Mouse (Mus musculus): ENCODE measurements at regions not wholly inside any gene's neighbourhood (a gene's known extent, or its start where the extent isn't known, plus 50 kb on each side); places are given as distances from the start of the nearest gene placed in this dataset.
"Not testable (repeated sequence)": the region's sequence is repeated elsewhere in the genome, so short reads cannot be mapped to it uniquely, and the experiment has no call there.

DNA sequence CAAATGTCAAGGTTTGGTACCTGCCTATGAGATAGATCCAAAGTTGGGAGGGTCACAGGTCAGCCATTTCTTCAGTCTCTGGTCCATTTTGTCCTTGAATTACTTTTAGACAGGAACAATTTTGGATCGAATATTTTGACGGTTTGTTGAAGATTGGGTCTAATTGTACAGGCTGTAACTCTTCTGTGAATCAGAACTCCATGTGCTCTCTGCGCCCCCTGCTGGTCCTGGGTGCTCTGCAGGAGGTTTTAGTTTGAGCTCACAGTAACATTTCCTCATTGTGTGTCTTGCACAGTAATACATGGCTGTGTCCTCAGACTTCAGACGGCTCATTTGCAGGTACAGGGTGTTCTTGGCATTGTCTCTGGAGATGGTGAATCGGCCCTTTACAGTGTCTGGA is 158.1 kb downstream of the Adam6a start:
- in situ Hi-C loops (cut with MboI; ENCODE audit: low sequenced_read_pairs) = loop anchor here (25.0 kb wide), 1 partner anchor 490 kb away; no protein-coding TSS in a partner anchor

- in situ Hi-C loops (cut with MboI; ENCODE audit: low sequenced_read_pairs) = loop anchor here (25.0 kb wide), 1 partner anchor 504 kb away; no protein-coding TSS in a partner anchor
Measured at GRCm38 (mm10) chr12:113716406-113716805, 172.7 kb downstream of the Adam6a start.

GRCm38 (mm10) chr12:113735847-113736246 is 192.1 kb downstream of the Adam6a start:
- in situ Hi-C loops (cut with MboI; ENCODE audit: low sequenced_read_pairs) = no loop called here

GRCm38 (mm10) chr12:113746277-113746676 is 202.6 kb downstream of the Adam6a start:
- in situ Hi-C loops (cut with MboI; ENCODE audit: low sequenced_read_pairs) = no loop called here

GRCm38 (mm10) chr12:113747987-113748386 is 204.3 kb downstream of the Adam6a start:
- in situ Hi-C loops (cut with MboI; ENCODE audit: low sequenced_read_pairs) = no loop called here

GRCm38 (mm10) chr12:113769587-113769986 is 225.9 kb downstream of the Adam6a start:
- in situ Hi-C loops (cut with MboI; ENCODE audit: low sequenced_read_pairs) = no loop called here

DNA sequence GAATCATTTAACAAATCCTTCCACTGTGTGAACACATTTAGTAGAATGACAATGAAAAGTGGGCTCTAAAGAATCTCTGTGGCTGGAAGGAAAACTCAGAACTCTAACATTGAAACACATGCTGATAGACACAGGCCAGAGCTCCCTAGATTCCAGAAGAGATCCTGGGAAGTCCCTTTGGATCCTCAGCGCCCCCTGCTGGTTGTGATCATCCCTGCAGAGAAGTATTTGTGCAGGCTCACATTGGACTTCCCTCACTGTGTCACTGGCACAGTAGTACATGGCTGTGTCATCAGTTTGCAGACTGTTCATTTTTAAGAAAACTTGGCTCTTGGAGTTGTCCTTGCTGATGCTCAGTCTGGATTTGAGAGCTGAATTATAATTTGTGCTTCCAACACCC is 252.2 kb downstream of the Adam6a start:
- in situ Hi-C loops (cut with MboI; ENCODE audit: low sequenced_read_pairs) = not testable (repeated sequence)

GRCm38 (mm10) chr12:113826377-113826776 is 282.7 kb downstream of the Adam6a start:
- in situ Hi-C loops (cut with MboI; ENCODE audit: low sequenced_read_pairs) = no loop called here

DNA sequence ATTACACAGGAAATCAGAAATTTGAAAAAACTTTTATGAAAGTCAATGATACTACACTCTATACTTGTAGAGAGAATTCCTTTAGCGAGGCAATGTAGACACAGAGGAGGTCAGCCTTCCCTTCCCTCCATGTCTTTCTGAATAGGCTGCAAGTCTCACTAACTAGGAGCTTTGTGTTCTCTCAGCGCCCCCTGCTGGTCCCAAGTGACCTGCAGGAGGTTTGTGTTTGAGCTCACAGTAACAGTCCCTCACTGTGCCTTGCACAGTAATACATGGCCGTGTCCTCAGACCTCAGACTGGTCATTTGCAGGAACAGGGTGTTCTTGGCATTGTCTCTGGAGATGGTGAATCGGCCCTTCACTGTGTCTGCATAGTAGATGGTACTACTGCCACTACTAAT is 315.2 kb downstream of the Adam6a start:
- in situ Hi-C loops (cut with MboI; ENCODE audit: low sequenced_read_pairs) = no loop called here

DNA sequence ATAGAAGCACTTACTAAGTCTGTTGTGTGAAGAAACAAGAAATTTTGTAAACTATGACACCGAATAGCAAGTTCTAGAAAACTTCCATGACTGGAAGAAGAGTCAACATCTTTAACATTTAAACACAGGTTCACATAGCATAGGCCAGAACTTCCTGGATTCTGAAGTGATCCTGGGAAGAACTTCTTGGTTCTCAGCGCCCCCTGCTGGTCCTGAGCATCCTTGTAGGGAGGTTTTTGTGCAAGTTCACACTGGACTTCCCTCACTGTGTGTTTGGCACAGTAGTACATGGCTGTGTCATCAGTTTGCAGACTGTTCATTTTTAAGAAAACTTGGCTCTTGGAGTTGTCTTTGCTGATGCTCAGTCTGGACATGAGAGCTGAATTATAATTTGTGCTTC is 335.1 kb downstream of the Adam6a start:
- in situ Hi-C loops (cut with MboI; ENCODE audit: low sequenced_read_pairs) = no loop called here

GRCm38 (mm10) chr12:113896152-113896551 is 352.4 kb downstream of the Adam6a start:
- in situ Hi-C loops (cut with MboI; ENCODE audit: low sequenced_read_pairs) = no loop called here

DNA sequence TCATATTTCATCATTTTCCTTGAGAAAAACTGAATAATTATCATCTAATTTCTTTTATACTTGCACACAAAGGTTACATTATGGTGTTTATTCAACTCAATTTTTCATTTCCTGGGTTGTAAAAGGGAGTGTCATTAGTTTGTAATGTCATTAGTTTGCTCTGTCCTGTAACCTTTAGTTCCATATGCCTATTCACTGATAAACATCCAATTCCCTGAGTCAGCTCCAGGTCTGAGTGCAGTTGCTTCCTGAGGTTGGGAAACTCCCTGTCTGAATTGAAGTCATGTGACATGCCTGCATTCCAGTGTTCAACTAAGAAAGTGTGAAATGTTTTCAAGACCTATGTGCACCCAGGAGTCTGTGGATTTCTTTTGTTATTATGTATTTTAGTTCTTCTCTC is 362.8 kb downstream of the Adam6a start:
- in situ Hi-C loops (cut with MboI; ENCODE audit: low sequenced_read_pairs) = no loop called here

- in situ Hi-C loops (cut with MboI; ENCODE audit: low sequenced_read_pairs) = no loop called here
Measured at GRCm38 (mm10) chr12:113907751-113908150, 364.0 kb downstream of the Adam6a start.

DNA sequence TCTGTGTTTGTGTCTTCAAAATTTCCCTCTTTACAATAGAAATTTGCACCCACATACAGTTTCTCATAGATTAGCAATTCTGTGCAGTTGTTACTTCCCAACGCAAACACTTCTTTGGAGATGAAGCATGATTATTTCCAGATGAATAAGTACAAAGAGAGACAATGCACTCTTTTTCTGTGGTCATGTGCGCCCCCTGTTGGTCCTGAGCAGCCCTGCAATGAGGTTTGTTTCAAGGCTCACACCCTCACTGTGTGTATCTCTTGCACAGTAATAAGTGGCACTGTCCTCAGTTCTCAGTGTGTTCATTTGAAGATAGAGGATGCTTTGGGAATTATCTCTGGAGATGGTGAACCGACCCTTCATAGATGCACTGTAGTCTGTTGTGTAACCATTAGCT is 368.1 kb downstream of the Adam6a start:
- in situ Hi-C loops (cut with MboI; ENCODE audit: low sequenced_read_pairs) = no loop called here

GRCm38 (mm10) chr12:113940721-113941120 is 397.0 kb downstream of the Adam6a start:
- in situ Hi-C loops (cut with MboI; ENCODE audit: low sequenced_read_pairs) = no loop called here

- in situ Hi-C loops (cut with MboI; ENCODE audit: low sequenced_read_pairs) = not testable (repeated sequence)
Measured at GRCm38 (mm10) chr12:113943661-113944327, 400.1 kb downstream of the Adam6a start.

- in situ Hi-C loops (cut with MboI; ENCODE audit: low sequenced_read_pairs) = not testable (repeated sequence)
Measured at GRCm38 (mm10) chr12:113945786-113946185, 402.1 kb downstream of the Adam6a start.

GRCm38 (mm10) chr12:113948017-113948416 is 404.3 kb downstream of the Adam6a start:
- in situ Hi-C loops (cut with MboI; ENCODE audit: low sequenced_read_pairs) = not testable (repeated sequence)

- in situ Hi-C loops (cut with MboI; ENCODE audit: low sequenced_read_pairs) = no loop called here
Measured at GRCm38 (mm10) chr12:113974271-113974670, 430.6 kb downstream of the Adam6a start.

DNA sequence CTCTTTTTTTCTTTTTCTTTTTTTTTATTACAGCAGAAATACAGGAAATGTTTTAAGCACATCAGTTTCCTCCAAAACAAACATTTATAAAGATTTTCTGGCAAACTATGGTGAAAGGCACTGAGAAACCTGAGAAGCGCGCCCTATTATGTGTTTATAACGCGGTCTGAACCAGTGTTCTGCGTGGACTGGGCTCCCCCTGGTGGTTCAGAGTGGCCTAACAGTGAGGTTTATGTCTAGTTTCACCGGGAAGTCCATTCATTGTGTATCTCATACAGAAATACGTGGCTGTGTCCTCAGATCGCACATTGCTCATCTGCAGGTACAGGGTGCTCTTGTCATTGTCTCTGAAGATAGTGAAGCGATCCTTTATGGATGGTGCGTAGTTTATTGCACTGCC is 437.9 kb downstream of the Adam6a start:
- in situ Hi-C loops (cut with MboI; ENCODE audit: low sequenced_read_pairs) = not testable (repeated sequence)

DNA sequence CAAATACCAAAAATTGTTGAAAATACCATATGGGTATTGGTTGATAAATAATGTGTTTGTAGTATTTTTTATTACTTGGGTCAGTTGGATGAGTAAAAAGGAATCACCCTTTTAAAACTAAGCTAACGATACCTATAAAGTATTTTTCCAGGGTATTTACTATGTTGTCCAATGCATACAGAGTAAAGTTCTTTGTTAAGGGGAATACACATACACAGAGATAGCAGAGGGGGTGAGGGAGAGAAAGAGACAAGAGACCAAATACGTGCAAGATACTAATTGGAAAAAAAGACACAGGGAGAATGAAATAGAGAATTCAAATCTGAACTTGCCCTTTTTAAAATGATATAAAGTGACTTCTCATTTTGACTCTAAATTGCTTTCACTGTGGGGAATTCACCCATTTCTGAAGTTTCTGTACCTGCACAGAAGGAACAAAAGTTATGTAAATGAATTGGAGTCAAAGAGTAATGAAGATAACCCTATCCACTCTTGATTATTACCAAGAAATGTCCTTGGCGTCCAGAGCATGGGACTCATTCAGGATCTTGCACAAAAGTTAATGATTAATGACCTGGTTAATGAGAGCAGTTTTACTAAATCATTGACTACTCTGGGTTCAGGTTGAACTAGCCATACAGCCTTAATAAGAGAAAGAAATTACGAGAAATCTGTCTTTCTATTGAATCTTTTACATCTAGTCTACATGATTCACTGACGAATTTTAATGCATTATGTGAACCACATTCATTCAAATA is 443.7 kb downstream of the Adam6a start:
- in situ Hi-C loops (cut with MboI; ENCODE audit: low sequenced_read_pairs) = no loop called here

- in situ Hi-C loops (cut with MboI; ENCODE audit: low sequenced_read_pairs) = no loop called here
Measured at GRCm38 (mm10) chr12:113992425-113992824, 448.7 kb downstream of the Adam6a start.
